Mouse (Mus musculus) forebrain, postnatal 0 days (tissue): Measurements from ENCODE around the gene Myo18a. TPM values are rescaled to one million over a fixed set of nuclear protein-coding genes. Genes with fewer than 3 reads are reported as not detected.

Experiments used
- ATAC-seq: fragments of 200-750 bp; cut with Nextera tagmentation; 2 replicates; pipeline ENCODE4 v1.8.0; 2017; ENCODE audit warnings: mild to moderate bottlenecking, moderate library complexity
- DNase-seq: peaks from one replicate; pipeline ENCODE4 v3.0.0-alpha.2; 2015
- H3K27ac ChIP-seq: fragments of 300-500 bp; sonication (generic); 2 replicates; pipeline ENCODE4 v1.5.1; 2014; ENCODE audit warnings: low read depth, mild to moderate bottlenecking, antibody characterized with exemption, low read length, moderate library complexity, mixed read lengths
- H3K27me3 ChIP-seq: fragments of 300-500 bp; sonication (generic); 2 replicates; pipeline ENCODE4 v1.6.1; 2014; ENCODE audit warnings: mild to moderate bottlenecking, low read length, mixed read lengths; ENCODE audit not compliant: insufficient read depth
- H3K36me3 ChIP-seq: fragments of 300-500 bp; sonication (generic); 2 replicates; pipeline ENCODE4 v1.6.1; 2014; ENCODE audit warnings: mild to moderate bottlenecking, moderate library complexity; ENCODE audit not compliant: insufficient read depth
- H3K4me1 ChIP-seq: fragments of 300-500 bp; sonication (generic); 2 replicates; pipeline ENCODE4 v1.6.1; 2014; ENCODE audit warnings: antibody characterized with exemption; ENCODE audit not compliant: insufficient read depth
- H3K4me2 ChIP-seq: fragments of 300-500 bp; sonication (generic); 2 replicates; pipeline ENCODE4 v1.6.1; 2014; ENCODE audit warnings: low read depth, mild to moderate bottlenecking, moderate library complexity
- H3K4me3 ChIP-seq: fragments of 300-500 bp; sonication (generic); 2 replicates; pipeline ENCODE4 v1.5.1; 2014; ENCODE audit warnings: low read depth, low read length, mixed read lengths
- H3K9ac ChIP-seq: fragments of 300-500 bp; sonication (generic); 2 replicates; pipeline ENCODE4 v1.6.1; 2014; ENCODE audit warnings: mild to moderate bottlenecking
- H3K9me3 ChIP-seq: fragments of 300-500 bp; sonication (generic); 2 replicates; pipeline ENCODE4 v1.6.1; 2016; ENCODE audit warnings: low read length
- CTCF ChIP-seq: sonication (generic); IDR thresholded peaks from 2 replicates; pipeline ENCODE4 v1.5.1; 2016; ENCODE audit warnings: antibody characterized with exemption, control low read depth, low read depth
- WGBS: fragments of 180-500 bp; shearing (Covaris S2); extraction: QIAGEN DNeasy Blood & Tissue Kit; methylation state at CpG from one replicate; pipeline ENCODE4 v1.1.7; 2014; 5-methylcytosine and 5-hydroxymethylcytosine counted together
- polyA plus RNA-seq: library from polyadenylated mRNA; unstranded; fragments of >200 nt; fragmentation: Nextera tagmentation; extraction: Ambion mirVana; gene quantifications from 2 replicates; pipeline ENCODE4 v1.2.1, GENCODE M21; 2015
- total RNA-seq: library from RNA; depleted of rRNA; stranded (reverse); fragments of >200 nt; gene quantifications from 2 replicates; pipeline ENCODE4 v1.2.3, GENCODE M21; 2014

Gene Myo18a
- total and polyA plus RNA-seq, 2 experiments from 2014 or later, result 33.8 to 85.2 TPM

DNA sequence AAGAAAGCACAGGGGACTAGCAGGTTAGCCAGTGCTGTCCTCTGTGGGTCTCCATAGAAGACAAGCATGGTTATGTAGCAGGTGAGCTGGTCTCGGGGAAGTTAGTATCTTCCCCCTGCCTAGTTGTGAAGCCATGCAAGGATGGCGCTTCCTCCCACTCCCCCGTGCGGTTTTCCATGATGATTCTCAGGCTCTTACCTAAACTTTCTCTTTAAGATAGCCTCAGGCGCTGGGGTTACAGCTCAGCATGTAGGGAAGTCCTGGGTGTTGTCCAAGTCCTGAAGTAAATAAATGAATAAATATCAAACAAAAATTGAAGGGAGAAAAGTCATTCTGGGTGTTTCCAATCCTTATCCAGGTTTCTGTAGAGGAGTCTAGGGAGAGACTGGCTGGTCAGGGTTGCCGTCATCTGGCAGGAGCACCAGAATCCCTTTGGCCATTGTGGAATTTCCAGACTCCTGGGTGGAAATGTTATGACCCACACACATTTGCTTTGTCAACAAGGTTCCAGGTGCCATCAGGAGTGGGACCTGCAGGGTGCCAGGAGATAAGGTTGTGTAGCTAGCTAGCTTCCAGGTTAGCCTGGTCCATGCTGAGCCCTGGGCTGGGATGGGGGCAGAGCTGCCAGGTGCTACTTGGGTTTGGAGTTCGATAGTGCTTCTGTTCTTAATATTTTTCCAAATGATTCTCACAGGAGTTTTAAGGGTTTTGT, 19.2 kb downstream of the Myo18a start:
- Histone ChIP-seq H3K4me2 (no peak overlapping the region), H3K27ac (no peak overlapping the region), H3K27me3 (no peaks in the 10 kb centered on the region), H3K9me3 (no peaks in the 10 kb centered on the region), H3K36me3 (peaks cover 14% of the 10 kb centered on the region), H3K4me1 (0 out of 2 replicates have a peak, but pooled peaks cover 15% of the 10 kb centered on the region), H3K9ac (no peak overlapping the region), H3K4me3 (no peak overlapping the region)
- DNase-seq, result no peak
- no peak for TF ChIP-seq CTCF
- WGBS, result 85% methylated on average over 7 of the region's 7 CpGs
- no peak for ATAC-seq

DNA sequence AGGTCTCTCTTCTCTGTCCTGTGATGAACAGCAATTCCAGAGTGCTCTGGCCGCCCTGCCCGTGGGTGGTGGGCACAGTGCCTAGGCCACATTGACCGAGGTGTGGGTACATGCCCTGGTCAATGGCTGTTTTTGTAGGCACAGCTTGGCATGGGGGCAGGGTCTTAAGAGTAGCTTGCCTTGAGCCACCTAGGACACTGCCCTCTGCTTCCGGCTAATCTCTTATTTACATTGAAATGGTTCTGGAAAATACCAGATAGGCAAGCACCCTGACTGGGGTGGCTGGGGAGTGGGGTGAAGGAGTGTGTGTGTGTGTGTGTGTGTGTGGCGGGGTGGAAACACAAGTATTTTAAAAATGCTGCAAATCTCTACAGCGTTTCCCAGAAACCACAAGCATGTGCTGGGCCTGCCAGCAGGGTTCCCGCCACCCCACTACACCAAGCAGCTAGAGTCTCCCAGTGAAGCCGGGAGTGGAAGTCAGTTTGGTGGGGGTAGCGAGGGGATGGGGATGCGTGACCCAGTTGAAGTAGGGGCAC, 20.2 kb downstream of the Myo18a start:
- TF ChIP-seq CTCF, result no peak
- peak; percentile 27; the same call in 1 of the 2 replicates for ATAC-seq
- no peak for DNase-seq
- no peak overlapping the region for H3K4me3 ChIP-seq
- H3K27me3 ChIP-seq, result no peaks in the 10 kb centered on the region
- no peaks in the 10 kb centered on the region for H3K9me3 ChIP-seq
- H3K4me2 ChIP-seq, result no peak overlapping the region; the same call in 1 of the 2 replicates
- WGBS, result 43% methylated on average over 10 of the region's 10 CpGs
- 0 out of 2 replicates have a peak, but pooled peaks cover 15% of the 10 kb centered on the region for H3K4me1 ChIP-seq
- H3K36me3 ChIP-seq, result peaks cover 5% of the 10 kb centered on the region; the same call in 1 of the 2 replicates
- H3K27ac ChIP-seq, result peak overlapping the region; percentile 54; the same call in 1 of the 2 replicates
- H3K9ac ChIP-seq, result no peak overlapping the region

DNA sequence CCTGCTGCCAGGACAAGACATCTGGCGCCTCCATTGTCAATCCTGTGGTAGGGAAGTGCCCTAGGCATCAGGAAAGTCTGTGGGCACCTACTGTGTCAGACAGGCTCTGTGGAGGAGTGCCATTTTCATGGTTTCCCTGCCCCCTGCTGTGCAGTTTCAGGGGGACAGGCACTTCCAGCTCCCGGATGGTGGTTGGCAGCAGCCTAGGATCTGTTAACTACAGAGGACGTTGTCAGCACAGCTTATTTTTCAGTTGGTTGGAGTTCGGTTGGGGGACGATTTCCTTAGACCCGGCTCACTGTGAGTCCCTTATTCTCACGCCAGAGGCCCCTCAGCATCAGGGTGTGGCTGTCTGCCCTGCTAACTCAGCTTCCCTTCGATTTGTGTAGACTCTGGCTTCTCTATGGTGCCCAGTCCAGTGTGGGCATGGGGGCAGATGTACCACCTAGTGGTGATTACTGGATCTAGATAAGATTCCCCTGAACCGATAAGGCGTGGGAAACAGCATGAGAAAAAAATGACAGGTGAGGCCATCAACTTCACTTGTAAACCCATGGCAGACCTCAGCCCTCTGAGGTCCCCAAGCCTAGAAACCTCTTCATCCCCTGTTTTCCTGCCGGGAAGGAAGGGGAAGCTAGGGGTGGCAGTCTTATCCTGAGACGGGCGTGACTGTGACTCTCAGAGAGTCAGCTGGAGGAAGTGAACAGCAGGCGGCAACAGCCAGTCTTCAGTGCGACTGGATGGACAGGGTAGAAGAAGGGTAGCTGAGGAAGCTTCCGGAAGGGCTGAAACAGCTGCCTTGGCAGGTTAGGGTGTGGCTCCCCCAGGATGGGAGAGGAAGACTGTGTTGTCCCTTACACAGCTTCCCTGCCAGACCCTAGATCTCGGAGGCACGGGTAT, 21.0 kb downstream of the Myo18a start:
- no peaks in the 10 kb centered on the region for H3K9me3 ChIP-seq
- 47% methylated on average over 18 of the region's 18 CpGs for WGBS
- peak; percentile 19 for TF ChIP-seq CTCF
- ATAC-seq (peak; percentile 66), DNase-seq (peak; percentile 47)
- no peaks in the 10 kb centered on the region for H3K27me3 ChIP-seq
- no peak overlapping the region for H3K9ac ChIP-seq
- no peak overlapping the region for H3K4me3 ChIP-seq
- 0 out of 2 replicates have a peak, but pooled peaks cover 15% of the 10 kb centered on the region for H3K4me1 ChIP-seq
- no peak overlapping the region; the same call in 1 of the 2 replicates for H3K4me2 ChIP-seq
- H3K36me3 ChIP-seq, result 0 out of 2 replicates have a peak, but pooled peaks cover 5% of the 10 kb centered on the region
- peak overlapping the region; percentile 54; the same call in 1 of the 2 replicates for H3K27ac ChIP-seq

DNA sequence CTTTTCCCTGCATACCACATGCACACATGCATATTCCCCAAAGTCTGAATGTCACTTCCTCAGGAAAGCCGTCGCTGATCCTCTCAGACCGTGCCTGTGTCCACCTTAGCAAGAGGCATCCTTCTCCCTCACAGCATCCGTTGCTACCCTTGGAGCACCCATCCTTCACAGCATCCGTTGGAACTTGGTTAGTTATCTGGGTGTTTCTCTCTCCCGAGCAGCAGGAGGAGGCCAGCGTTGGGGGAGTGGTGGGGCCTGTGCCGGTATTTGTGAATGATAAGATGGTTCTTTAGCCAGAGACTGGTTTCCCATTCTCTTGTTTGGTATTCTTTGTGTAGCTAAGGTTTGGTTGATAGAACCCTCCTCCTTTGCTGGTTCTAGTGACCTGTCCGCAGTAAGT, 21.8 kb downstream of the Myo18a start:
- TF ChIP-seq CTCF, result no peak
- no peak overlapping the region for H3K9ac ChIP-seq
- no peak overlapping the region for H3K4me2 ChIP-seq
- no peak overlapping the region for H3K4me3 ChIP-seq
- 82% methylated on average over 9 of the region's 9 CpGs for WGBS
- 0 out of 2 replicates have a peak, but pooled peaks cover 5% of the 10 kb centered on the region for H3K36me3 ChIP-seq
- ATAC-seq (no peak), DNase-seq (no peak)
- H3K27ac ChIP-seq, result no peak overlapping the region
- no peaks in the 10 kb centered on the region for H3K9me3 ChIP-seq
- 0 out of 2 replicates have a peak, but pooled peaks cover 15% of the 10 kb centered on the region for H3K4me1 ChIP-seq
- no peaks in the 10 kb centered on the region for H3K27me3 ChIP-seq

DNA sequence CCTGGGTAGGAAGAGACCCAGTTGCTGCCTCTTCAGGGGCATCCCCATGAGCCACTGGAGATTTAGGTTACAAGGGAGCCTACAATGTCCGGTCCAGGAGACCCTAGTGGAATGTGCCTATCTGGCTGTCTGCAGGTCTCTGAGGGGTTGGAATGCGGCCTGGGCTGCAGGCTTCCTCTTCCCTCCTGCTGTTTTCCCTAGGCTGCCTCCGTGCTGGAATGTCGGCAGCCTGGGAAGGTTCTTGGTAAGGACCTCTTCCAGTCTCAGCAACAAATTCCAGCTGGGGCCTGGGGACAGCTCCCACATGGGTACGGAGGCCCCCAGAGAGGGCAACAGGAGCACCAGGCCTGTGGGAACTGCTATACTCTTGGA, 22.3 kb downstream of the Myo18a start:
- ATAC-seq, result no peak
- H3K36me3 ChIP-seq, result 0 out of 2 replicates have a peak, but pooled peaks cover 3% of the 10 kb centered on the region
- H3K4me2 ChIP-seq, result no peak overlapping the region
- H3K27ac ChIP-seq, result no peak overlapping the region
- no peak for TF ChIP-seq CTCF
- H3K9ac ChIP-seq, result no peak overlapping the region
- no peak overlapping the region for H3K4me3 ChIP-seq
- no peak for DNase-seq
- no peaks in the 10 kb centered on the region for H3K9me3 ChIP-seq
- H3K4me1 ChIP-seq, result 0 out of 2 replicates have a peak, but pooled peaks cover 15% of the 10 kb centered on the region
- H3K27me3 ChIP-seq, result no peaks in the 10 kb centered on the region
- WGBS, result 27% methylated on average over 5 of the region's 5 CpGs

DNA sequence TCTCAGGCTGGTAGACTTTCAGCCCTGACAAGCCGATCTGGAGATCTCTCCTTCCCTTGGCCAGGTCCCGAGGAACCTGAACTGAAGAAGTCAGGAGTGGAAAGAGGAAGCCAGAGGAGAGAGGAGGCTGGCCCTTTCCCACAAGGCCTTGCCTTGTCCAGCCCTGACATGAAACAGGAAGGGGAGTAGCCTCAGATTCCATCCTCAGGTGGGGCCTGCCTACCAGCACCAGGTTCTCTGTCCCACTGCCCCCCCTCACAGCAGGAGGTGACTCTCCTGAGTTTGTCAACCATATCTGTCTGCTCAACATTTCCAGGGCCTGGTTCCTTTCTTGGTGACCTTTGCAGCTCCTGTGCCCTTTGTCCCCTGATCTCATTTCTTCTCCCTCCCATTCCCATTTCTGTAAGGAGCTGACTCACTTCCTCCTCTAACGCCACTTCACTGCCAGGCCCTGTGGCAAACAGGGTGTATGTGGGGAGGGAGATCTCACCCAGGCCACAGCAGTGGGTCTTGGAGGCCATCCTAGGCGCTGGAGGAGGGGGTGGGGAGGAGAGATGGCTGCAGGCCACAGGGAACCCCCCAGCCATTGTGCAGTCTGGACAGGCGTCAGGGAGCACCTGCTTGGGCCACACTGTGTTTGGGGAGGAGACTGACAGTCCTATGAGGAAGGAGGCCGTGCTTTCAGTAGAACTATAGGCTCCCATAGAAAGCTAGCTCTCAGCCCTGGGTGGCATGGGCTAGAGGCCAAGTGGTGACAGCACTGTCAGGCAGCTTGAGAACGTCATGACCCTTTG, 22.9 kb downstream of the Myo18a start:
- no peak overlapping the region for H3K9ac ChIP-seq

More for the DNA sequence above, 22.9 kb downstream of the Myo18a start:
- Histone ChIP-seq H3K27ac (peak overlapping the region; percentile 24; the same call in 1 of the 2 replicates), H3K27me3 (no peaks in the 10 kb centered on the region), H3K36me3 (no peaks in the 10 kb centered on the region), H3K4me1 (0 out of 2 replicates have a peak, but pooled peaks cover 15% of the 10 kb centered on the region), H3K9me3 (no peaks in the 10 kb centered on the region), H3K4me3 (no peak overlapping the region), H3K4me2 (no peak overlapping the region)
- 41% methylated on average over 7 of the region's 7 CpGs for WGBS
- DNase-seq, result no peak
- ATAC-seq, result peak; percentile 57
- no peak for TF ChIP-seq CTCF
